Mouse (Mus musculus) midbrain, embryonic 10.5 days (tissue): ENCODE data around the gene Cfap61. TPM values are rescaled to one million over a fixed set of nuclear protein-coding genes. Genes with fewer than 3 reads are reported as not detected.

Source experiments
- DNase-seq: peaks from one replicate; pipeline ENCODE4 v3.0.0-alpha.2; 2017; ENCODE audit warnings: low spot score
- H3K27ac ChIP-seq: fragments of 300-500 bp; sonication (generic); replicated peaks from 2 replicates; pipeline ENCODE4 v1.5.1; 2016; ENCODE audit warnings: mild to moderate bottlenecking
- H3K27me3 ChIP-seq: fragments of 300-500 bp; sonication (generic); 2 replicates; pipeline ENCODE4 v1.6.1; 2016; ENCODE audit warnings: low read depth, mild to moderate bottlenecking; ENCODE audit not compliant: poor library complexity, severe bottlenecking
- H3K36me3 ChIP-seq: fragments of 300-500 bp; sonication (generic); 2 replicates; pipeline ENCODE4 v1.6.1; 2016; ENCODE audit warnings: mild to moderate bottlenecking, moderate library complexity
- H3K4me1 ChIP-seq: fragments of 300-500 bp; sonication (generic); 2 replicates; pipeline ENCODE4 v1.6.1; 2016
- H3K4me3 ChIP-seq: fragments of 300-500 bp; sonication (generic); 2 replicates; pipeline ENCODE4 v1.5.1; 2016; ENCODE audit warnings: mild to moderate bottlenecking, moderate library complexity
- H3K9me3 ChIP-seq: fragments of 300-500 bp; sonication (generic); replicated peaks from 2 replicates; pipeline ENCODE4 v1.6.1; 2016; ENCODE audit warnings: mild to moderate bottlenecking
- WGBS: fragments of 180-500 bp; shearing (Covaris S2); methylation state at CpG from one replicate; pipeline ENCODE4 v1.1.7; 2016; 5-methylcytosine and 5-hydroxymethylcytosine counted together
- polyA plus RNA-seq: library from polyadenylated mRNA; unstranded; fragments of >200 nt; fragmentation: Nextera tagmentation; extraction: Ambion mirVana; gene quantifications from 2 replicates; pipeline ENCODE4 v1.2.1, GENCODE M21; 2016

The Cfap61 gene
- polyA plus RNA-seq, 1 experiment from 2014 or later = 0.75 TPM

- no peak for DNase-seq
- no peak overlapping the region; the same call in 1 of the 2 replicates for H3K27ac ChIP-seq
- 83% methylated on average over 6 of the region's 6 CpGs for WGBS
- H3K36me3 ChIP-seq = no peaks in the 10 kb centered on the region
- H3K9me3 ChIP-seq = no peaks in the 10 kb centered on the region
- H3K4me1 ChIP-seq = peaks cover 54% of the 10 kb centered on the region
- no peak overlapping the region for H3K4me3 ChIP-seq
- no peaks in the 10 kb centered on the region for H3K27me3 ChIP-seq
Measured at GRCm38 (mm10) chr2:146250236-146250904, 315.8 kb downstream of the Cfap61 start.

- Histone ChIP-seq H3K4me1 (peaks cover 50% of the 10 kb centered on the region), H3K9me3 (no peaks in the 10 kb centered on the region), H3K4me3 (no peak overlapping the region), H3K27me3 (peaks cover 17% of the 10 kb centered on the region), H3K27ac (no peak overlapping the region), H3K36me3 (no peaks in the 10 kb centered on the region)
- WGBS = 92% methylated on average over 1 of the region's 1 CpGs
- no peak for DNase-seq
Measured at GRCm38 (mm10) chr2:146254387-146254786, 319.8 kb downstream of the Cfap61 start.

GRCm38 (mm10) chr2:146255636-146256035 lies 321.1 kb downstream of the Cfap61 start:
- H3K4me3 ChIP-seq = no peak overlapping the region
- no peak for DNase-seq
- peaks cover 30% of the 10 kb centered on the region for H3K27me3 ChIP-seq
- peaks cover 53% of the 10 kb centered on the region for H3K4me1 ChIP-seq
- H3K27ac ChIP-seq = no peak overlapping the region
- H3K9me3 ChIP-seq = no peaks in the 10 kb centered on the region
- no peaks in the 10 kb centered on the region for H3K36me3 ChIP-seq

GRCm38 (mm10) chr2:146256321-146256875 lies 321.8 kb downstream of the Cfap61 start:
- peak overlapping the region; percentile 39; the same call in 1 of the 2 replicates for H3K27ac ChIP-seq
- WGBS = 61% methylated on average over 3 of the region's 3 CpGs
- peak; percentile 19 for DNase-seq

GRCm38 (mm10) chr2:146257037-146257436 lies 322.5 kb downstream of the Cfap61 start:
- no peak overlapping the region for H3K27ac ChIP-seq
- DNase-seq = peak; percentile 13

More at GRCm38 (mm10) chr2:146256321-146256875, 321.8 kb downstream of the Cfap61 start:
- Histone ChIP-seq H3K4me3 (no peak overlapping the region), H3K36me3 (no peaks in the 10 kb centered on the region), H3K9me3 (no peaks in the 10 kb centered on the region), H3K27me3 (peaks cover 38% of the 10 kb centered on the region), H3K4me1 (peaks cover 59% of the 10 kb centered on the region)

GRCm38 (mm10) chr2:146257609-146258008 lies 323.0 kb downstream of the Cfap61 start:
- H3K4me1 ChIP-seq = peaks cover 67% of the 10 kb centered on the region
- H3K27ac ChIP-seq = peak overlapping the region; percentile 24; the same call in 1 of the 2 replicates

More at GRCm38 (mm10) chr2:146257037-146257436, 322.5 kb downstream of the Cfap61 start:
- Histone ChIP-seq H3K4me3 (no peak overlapping the region), H3K4me1 (peaks cover 65% of the 10 kb centered on the region), H3K9me3 (no peaks in the 10 kb centered on the region), H3K36me3 (no peaks in the 10 kb centered on the region), H3K27me3 (peaks cover 44% of the 10 kb centered on the region)
- 48% methylated on average over 3 of the region's 3 CpGs for WGBS

GRCm38 (mm10) chr2:146258736-146259469 lies 324.3 kb downstream of the Cfap61 start:
- peak; percentile 47 for DNase-seq
- Histone ChIP-seq H3K4me1 (peaks cover 70% of the 10 kb centered on the region), H3K27ac (peak overlapping the region; percentile 64), H3K4me3 (no peak overlapping the region), H3K27me3 (peaks cover 62% of the 10 kb centered on the region), H3K9me3 (no peaks in the 10 kb centered on the region), H3K36me3 (no peaks in the 10 kb centered on the region)
- 13% methylated on average over 10 of the region's 10 CpGs for WGBS

More at GRCm38 (mm10) chr2:146257609-146258008, 323.0 kb downstream of the Cfap61 start:
- DNase-seq = peak; percentile 9
- Histone ChIP-seq H3K36me3 (no peaks in the 10 kb centered on the region), H3K4me3 (no peak overlapping the region), H3K27me3 (peaks cover 49% of the 10 kb centered on the region), H3K9me3 (no peaks in the 10 kb centered on the region)
- 84% methylated on average over 3 of the region's 3 CpGs for WGBS

GRCm38 (mm10) chr2:146259787-146260560 lies 325.4 kb downstream of the Cfap61 start:
- peak overlapping the region; percentile 64; the same call in 1 of the 2 replicates for H3K27ac ChIP-seq
- peak; percentile 28 for DNase-seq
- peaks cover 70% of the 10 kb centered on the region for H3K4me1 ChIP-seq

GRCm38 (mm10) chr2:146261146-146261545 lies 326.6 kb downstream of the Cfap61 start:
- WGBS = 53% methylated on average over 4 of the region's 4 CpGs
- H3K4me1 ChIP-seq = peaks cover 65% of the 10 kb centered on the region
- H3K4me3 ChIP-seq = no peak overlapping the region
- peaks cover 84% of the 10 kb centered on the region for H3K27me3 ChIP-seq
- H3K36me3 ChIP-seq = no peaks in the 10 kb centered on the region
- H3K27ac ChIP-seq = no peak overlapping the region
- H3K9me3 ChIP-seq = no peaks in the 10 kb centered on the region
- no peak for DNase-seq

More at GRCm38 (mm10) chr2:146259787-146260560, 325.4 kb downstream of the Cfap61 start:
- no peak overlapping the region for H3K4me3 ChIP-seq
- WGBS = 29% methylated on average over 18 of the region's 18 CpGs
- H3K27me3 ChIP-seq = peaks cover 73% of the 10 kb centered on the region
- H3K9me3 ChIP-seq = no peaks in the 10 kb centered on the region
- H3K36me3 ChIP-seq = no peaks in the 10 kb centered on the region

- peaks cover 55% of the 10 kb centered on the region for H3K4me1 ChIP-seq
- peak; percentile 75 for DNase-seq
- WGBS = 12% methylated on average over 10 of the region's 10 CpGs
- H3K4me3 ChIP-seq = no peak overlapping the region
- H3K36me3 ChIP-seq = no peaks in the 10 kb centered on the region
- H3K27ac ChIP-seq = peak overlapping the region; percentile 38; the same call in 1 of the 2 replicates
- no peaks in the 10 kb centered on the region for H3K9me3 ChIP-seq
- peaks cover 85% of the 10 kb centered on the region for H3K27me3 ChIP-seq
Measured at GRCm38 (mm10) chr2:146262215-146262614, 327.6 kb downstream of the Cfap61 start.

- Histone ChIP-seq H3K9me3 (no peaks in the 10 kb centered on the region), H3K27me3 (peaks cover 77% of the 10 kb centered on the region), H3K4me1 (peaks cover 47% of the 10 kb centered on the region), H3K4me3 (no peak overlapping the region), H3K36me3 (no peaks in the 10 kb centered on the region), H3K27ac (no peak overlapping the region)
- no peak for DNase-seq
Measured at GRCm38 (mm10) chr2:146262966-146263365, 328.4 kb downstream of the Cfap61 start.
